Mouse (Mus musculus): ENCODE measurements around the gene Samd4b.

- TF ChIP-seq CTCF (conservative IDR thresholded peaks at IDR 0.05; ENCODE audit: low read length) (no peak), POU5F1 (IDR thresholded peaks at IDR 0.05; ENCODE audit: borderline replicate concordance, low read length) (no peak), NANOG (IDR thresholded peaks at IDR 0.05; ENCODE audit: borderline replicate concordance, low read length) (no peak)
Observed at GRCm38 (mm10) chr7:28579826-28580225, 18.1 kb downstream of the Samd4b start.

All from E14TG2a.4 (cell line).